Mouse (Mus musculus) adrenal gland, postnatal 14 days (tissue): ENCODE measurements around the gene Irf4. TPM values are rescaled to one million over a fixed set of nuclear protein-coding genes. Genes with fewer than 3 reads are reported as not detected.

Source experiments
- DNase-seq: peaks from one replicate; pipeline ENCODE4 v3.0.0; 2021; ENCODE audit warnings: mixed read lengths
- total RNA-seq: library from RNA; stranded (reverse); gene quantifications from 2 replicates; pipeline ENCODE4 v1.2.3, GENCODE M21; 2021

Gene Irf4
- total RNA-seq, 1 experiment from 2014 or later: 7.9 TPM

- no peak for DNase-seq
Measured at GRCm38 (mm10) chr13:30802336-30802955, 53.4 kb downstream of the Irf4 start.

DNA sequence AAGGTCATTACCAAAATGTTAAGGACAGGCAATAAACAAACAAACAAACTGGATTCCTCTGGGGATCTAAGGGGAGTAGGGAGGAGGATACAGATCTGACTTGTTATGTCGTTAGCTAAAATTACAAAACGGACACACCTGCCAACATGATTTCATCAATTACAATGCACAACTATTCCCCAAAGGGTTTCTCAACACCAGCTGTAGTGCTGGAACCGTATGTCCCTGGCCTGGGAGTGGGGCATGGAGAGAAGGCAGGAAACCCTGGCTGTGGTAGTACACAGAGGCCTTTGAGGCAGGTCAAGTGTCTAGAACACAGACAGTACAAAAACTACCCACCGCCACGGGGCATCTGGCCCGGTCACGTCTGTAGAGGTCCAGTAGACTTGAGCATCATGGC, 60.2 kb downstream of the Irf4 start:
- peak; percentile 53 for DNase-seq

- DNase-seq: no peak
Measured at GRCm38 (mm10) chr13:30813464-30813863, 64.4 kb downstream of the Irf4 start.

DNA sequence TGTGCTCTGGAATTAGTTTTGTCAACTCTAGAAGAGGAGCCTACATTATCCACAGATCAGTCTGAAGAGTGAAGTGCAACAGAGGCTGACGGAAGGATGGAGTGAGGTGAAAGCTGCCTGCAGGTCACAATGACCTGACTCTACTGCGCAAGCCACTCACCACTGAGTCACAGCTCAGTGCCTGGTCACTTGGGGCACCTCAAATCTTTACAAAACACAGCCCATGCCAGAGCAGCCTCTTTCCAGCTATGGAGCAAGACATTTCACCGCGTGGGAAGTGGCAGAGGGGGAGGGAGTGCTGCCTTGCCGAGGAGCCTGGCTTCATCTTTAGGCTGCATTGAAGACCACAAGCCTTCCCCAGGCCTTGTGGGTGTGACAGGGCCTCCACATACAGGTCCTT, 65.2 kb downstream of the Irf4 start:
- peak; percentile 33 for DNase-seq

Other genes starting within 250 kb of the Irf4 start
- gene Uqcrfs1, start 203.9 kb upstream of the Irf4 start, total RNA-seq: 550 and 554 TPM in 2 replicates
- gene Dusp22, start 89.2 kb upstream of the Irf4 start, total RNA-seq: 33.9 and 39.1 TPM in 2 replicates
- 0.30 TPM in 2 replicates for gene Hus1b, start 198.5 kb downstream of the Irf4 start, total RNA-seq
- gene Exoc2, start 224.9 kb downstream of the Irf4 start, total RNA-seq: 25.3 and 29.3 TPM in 2 replicates
- not detected in 2 replicates for gene Gm5447, start 225.0 kb downstream of the Irf4 start, total RNA-seq